Mouse (Mus musculus) E14TG2a.4 (cell line): ENCODE measurements around the gene Nf2.

ENCODE experiments used
- CTCF ChIP-seq: conservative IDR thresholded peaks from 2 replicates; pipeline ENCODE4 v1.5.1; 2014; ENCODE audit warnings: low read length
- NANOG ChIP-seq: IDR thresholded peaks from 2 replicates; pipeline ENCODE4 v1.6.1; 2014; ENCODE audit warnings: borderline replicate concordance, low read length, mixed read lengths

DNA sequence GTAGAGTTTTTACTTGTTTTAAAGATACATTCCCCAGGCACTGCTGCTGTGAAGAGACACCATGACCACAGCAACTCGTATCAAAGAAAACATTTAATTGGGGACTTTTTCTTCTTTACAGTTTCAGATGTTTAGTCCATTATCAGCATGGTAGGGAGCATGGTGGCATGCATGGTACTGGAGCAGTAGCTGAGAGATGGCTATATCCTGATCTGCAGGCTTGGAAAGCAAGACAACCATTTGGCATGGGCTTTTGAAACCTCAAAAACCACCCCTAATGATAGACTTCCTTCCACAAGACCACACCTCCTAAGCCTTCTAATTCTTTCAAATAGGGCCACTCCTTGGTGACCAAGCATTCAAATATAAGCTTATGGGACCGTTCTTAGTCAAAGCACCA is 1.1 kb upstream of the Nf2 start:
- TF ChIP-seq CTCF (no peak), NANOG (no peak)
